Mouse (Mus musculus) limb, embryonic 11.5 days (tissue): ENCODE measurements around the gene Gm20696. TPM values are rescaled to one million over a fixed set of nuclear protein-coding genes. Genes with fewer than 3 reads are reported as not detected.

Source experiments
- ATAC-seq: fragments of 200-750 bp; cut with Nextera tagmentation; 2 replicates; pipeline ENCODE4 v1.8.0; 2017; ENCODE audit warnings: low read depth; ENCODE audit not compliant: insufficient number of reproducible peaks, low FRiP score, low TSS enrichment
- DNase-seq: peaks from one replicate; pipeline ENCODE4 v3.0.0-alpha.2; 2015; ENCODE audit warnings: low spot score
- H3K27ac ChIP-seq: fragments of 300-500 bp; sonication (generic); replicated peaks from 2 replicates; pipeline ENCODE4 v1.5.1; 2014; ENCODE audit warnings: low read depth, mild to moderate bottlenecking, low read length
- H3K27me3 ChIP-seq: fragments of 300-500 bp; sonication (generic); 2 replicates; pipeline ENCODE4 v1.6.1; 2014; ENCODE audit warnings: mild to moderate bottlenecking, low read length, mixed read lengths; ENCODE audit not compliant: control insufficient read depth, insufficient read depth
- H3K36me3 ChIP-seq: fragments of 300-500 bp; sonication (generic); 2 replicates; pipeline ENCODE4 v1.6.1; 2014; ENCODE audit warnings: mild to moderate bottlenecking, low read length, moderate library complexity, mixed read lengths; ENCODE audit not compliant: control insufficient read depth, insufficient read depth
- H3K4me1 ChIP-seq: fragments of 300-500 bp; sonication (generic); 2 replicates; pipeline ENCODE4 v1.6.1; 2014; ENCODE audit warnings: low read length, mixed read lengths; ENCODE audit not compliant: control insufficient read depth, insufficient read depth
- H3K4me2 ChIP-seq: fragments of 300-500 bp; sonication (generic); 2 replicates; pipeline ENCODE4 v1.6.1; 2014; ENCODE audit warnings: low read depth, mild to moderate bottlenecking, moderate library complexity; ENCODE audit not compliant: severe bottlenecking
- H3K4me3 ChIP-seq: fragments of 300-500 bp; sonication (generic); 2 replicates; pipeline ENCODE4 v1.5.1; 2014; ENCODE audit warnings: low read depth, low read length
- H3K9ac ChIP-seq: fragments of 300-500 bp; sonication (generic); 2 replicates; pipeline ENCODE4 v1.6.1; 2014; ENCODE audit warnings: mild to moderate bottlenecking, low read length
- H3K9me3 ChIP-seq: fragments of 300-500 bp; sonication (generic); 2 replicates; pipeline ENCODE4 v1.6.1; 2016; ENCODE audit warnings: low read length; ENCODE audit not compliant: control insufficient read depth
- WGBS: fragments of 180-500 bp; shearing (Covaris S2); extraction: QIAGEN DNeasy Blood & Tissue Kit; methylation state at CpG from one replicate; pipeline ENCODE4 v1.1.7; 2014; 5-methylcytosine and 5-hydroxymethylcytosine counted together
- polyA plus RNA-seq: library from polyadenylated mRNA; unstranded; fragments of >200 nt; fragmentation: Nextera tagmentation; extraction: Ambion mirVana; gene quantifications from 2 replicates; pipeline ENCODE4 v1.2.1, GENCODE M21; 2014

The Gm20696 gene
- polyA plus RNA-seq, 1 experiment from 2014 or later = 4.0 TPM

DNA sequence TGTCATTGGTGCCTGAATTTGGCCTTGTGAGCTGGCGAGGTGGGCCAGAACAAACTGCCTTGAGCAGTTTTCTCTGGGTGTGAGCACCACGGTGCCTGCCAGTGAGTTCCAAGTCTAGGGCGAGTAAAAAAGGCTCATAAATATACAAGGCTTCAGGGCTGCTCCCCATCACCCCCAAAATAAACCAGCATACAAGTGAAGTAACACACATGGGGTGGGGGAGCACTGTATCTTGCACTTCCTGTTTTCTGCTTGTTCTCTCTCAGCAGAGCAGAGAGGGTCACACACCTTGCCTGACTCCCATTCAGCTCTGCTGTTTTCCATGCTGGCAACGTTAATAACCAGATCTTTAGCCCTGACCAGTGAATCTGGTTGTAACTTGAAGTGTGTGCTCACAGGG is 29.1 kb downstream of the Gm20696 start:
- peaks cover 7% of the 10 kb centered on the region for H3K4me1 ChIP-seq
- H3K27ac ChIP-seq = no peak overlapping the region
- WGBS = 61% methylated on average over 4 of the region's 4 CpGs

DNA sequence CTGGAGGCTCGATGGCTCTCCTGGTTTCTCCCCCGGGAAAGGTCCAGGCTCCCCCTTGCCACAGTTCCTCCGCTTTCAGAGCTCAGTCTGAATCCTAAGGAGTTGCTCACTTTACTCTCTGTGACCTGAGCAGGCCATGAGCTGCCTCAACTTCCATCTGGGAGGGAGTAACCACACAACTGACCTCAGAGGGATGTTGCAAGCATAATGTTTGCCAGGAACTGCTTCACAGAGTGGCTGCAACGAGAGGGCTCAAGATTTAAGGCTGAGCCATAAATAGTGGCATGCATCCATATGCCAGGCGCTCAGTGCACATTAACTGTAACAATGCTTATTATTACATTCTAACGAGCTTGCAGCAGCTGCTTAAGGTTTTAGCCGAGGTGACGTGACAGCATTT is 29.8 kb downstream of the Gm20696 start:
- Histone ChIP-seq H3K27me3 (no peaks in the 10 kb centered on the region), H3K4me3 (no peak overlapping the region), H3K27ac (no peak overlapping the region), H3K9me3 (no peaks in the 10 kb centered on the region), H3K9ac (no peak overlapping the region), H3K4me1 (peaks cover 7% of the 10 kb centered on the region), H3K4me2 (no peak overlapping the region; the same call in 1 of the 2 replicates), H3K36me3 (no peaks in the 10 kb centered on the region)
- DNase-seq = no peak
- ATAC-seq = no peak
- 44% methylated on average over 8 of the region's 8 CpGs for WGBS

More for the DNA sequence above, 29.1 kb downstream of the Gm20696 start:
- Histone ChIP-seq H3K4me2 (no peak overlapping the region; the same call in 1 of the 2 replicates), H3K9me3 (no peaks in the 10 kb centered on the region), H3K36me3 (no peaks in the 10 kb centered on the region), H3K27me3 (no peaks in the 10 kb centered on the region), H3K4me3 (no peak overlapping the region), H3K9ac (no peak overlapping the region)
- no peak for DNase-seq
- no peak for ATAC-seq

DNA sequence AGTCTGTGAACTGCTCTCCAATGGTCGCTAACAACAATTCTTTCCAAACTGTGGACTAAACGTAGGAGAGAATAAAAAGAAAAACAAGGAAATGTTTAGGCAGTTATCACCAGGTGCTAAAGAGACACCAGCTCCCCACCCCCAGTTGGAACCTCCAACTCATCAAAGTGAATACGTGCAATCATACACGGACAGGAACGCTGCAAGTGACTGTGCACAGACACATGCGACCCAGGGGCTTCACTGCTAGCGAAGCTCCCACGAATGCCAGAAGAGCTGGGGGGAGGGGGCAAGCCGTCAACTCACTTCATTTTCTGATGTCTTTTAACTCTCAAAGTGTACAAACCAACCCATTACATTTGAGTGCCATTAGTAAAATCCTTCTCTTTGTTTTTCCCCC is 30.5 kb downstream of the Gm20696 start:
- Histone ChIP-seq H3K27me3 (no peaks in the 10 kb centered on the region), H3K9ac (no peak overlapping the region), H3K4me2 (no peak overlapping the region), H3K4me1 (peaks cover 7% of the 10 kb centered on the region), H3K27ac (no peak overlapping the region), H3K9me3 (no peaks in the 10 kb centered on the region), H3K4me3 (no peak overlapping the region), H3K36me3 (no peaks in the 10 kb centered on the region)
- 64% methylated on average over 9 of the region's 9 CpGs for WGBS
- ATAC-seq (no peak), DNase-seq (no peak)

DNA sequence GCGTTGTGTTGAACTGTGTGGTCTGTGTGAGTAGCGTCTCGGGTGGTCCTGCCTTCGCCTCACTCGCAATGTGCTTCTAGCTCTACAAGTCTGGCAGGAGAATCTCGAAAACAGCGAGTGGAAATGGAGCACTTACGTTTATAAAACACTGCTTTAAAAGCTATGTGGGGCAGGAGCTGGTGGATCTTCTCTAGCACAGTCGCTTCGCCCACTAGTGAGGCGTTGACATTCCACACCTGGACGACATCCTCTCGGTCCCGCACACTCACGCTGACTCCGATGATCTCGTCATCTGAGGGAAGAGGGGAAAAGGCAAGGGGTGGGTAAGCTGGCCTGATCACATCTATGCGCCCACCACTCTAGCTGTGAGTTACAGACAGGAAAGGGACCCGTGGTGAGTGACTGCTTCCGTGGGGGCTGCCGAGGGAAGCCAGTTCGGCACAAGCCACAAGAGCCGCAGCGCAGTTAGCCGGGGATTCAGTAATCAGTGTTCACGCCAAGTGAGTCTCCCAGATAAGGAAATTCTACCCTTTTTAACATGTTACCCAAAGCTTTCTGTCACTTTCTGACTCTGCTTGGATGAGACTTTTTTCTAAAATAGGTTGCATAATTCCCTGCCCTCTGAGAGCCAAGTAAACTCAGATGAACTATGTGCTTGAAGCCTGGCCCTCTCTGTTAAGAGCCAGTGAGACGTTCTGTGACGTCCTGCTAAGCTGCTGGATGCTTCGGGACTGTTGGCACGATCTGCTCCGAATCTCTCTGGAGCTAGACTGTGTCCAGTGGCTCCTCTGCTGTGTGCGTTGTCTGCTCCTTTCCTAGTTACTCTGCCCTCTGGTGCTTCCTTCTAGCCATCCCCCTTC is 34.2 kb downstream of the Gm20696 start:
- WGBS = 92% methylated on average over 32 of the region's 32 CpGs
- ATAC-seq = no peak

DNA sequence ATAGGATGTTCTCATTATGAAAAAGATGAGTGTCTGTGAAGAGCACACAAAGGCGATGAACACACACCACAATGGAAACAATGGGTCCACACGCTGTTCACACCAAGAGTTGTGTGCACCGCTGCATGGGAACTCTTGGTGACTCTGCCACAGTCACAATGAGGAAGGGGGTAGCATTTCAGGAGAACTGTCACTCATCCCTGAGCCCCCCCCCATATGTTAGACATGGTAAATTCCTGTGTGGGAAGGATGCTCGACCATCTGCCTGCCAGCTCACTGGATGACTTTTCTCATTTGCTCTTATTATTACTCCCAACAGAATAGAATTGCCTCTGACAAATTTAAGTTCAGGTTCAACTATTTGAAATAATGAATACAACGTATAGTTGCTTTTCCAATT is 35.0 kb downstream of the Gm20696 start:
- H3K27me3 ChIP-seq = no peaks in the 10 kb centered on the region
- no peak overlapping the region for H3K4me2 ChIP-seq
- no peak overlapping the region for H3K4me3 ChIP-seq
- no peak for DNase-seq
- no peak overlapping the region for H3K27ac ChIP-seq
- H3K4me1 ChIP-seq = no peaks in the 10 kb centered on the region; the same call in 1 of the 2 replicates
- no peaks in the 10 kb centered on the region for H3K36me3 ChIP-seq
- no peak overlapping the region for H3K9ac ChIP-seq
- ATAC-seq = no peak
- WGBS = 92% methylated on average over 5 of the region's 5 CpGs
- H3K9me3 ChIP-seq = no peaks in the 10 kb centered on the region

More for the DNA sequence above, 34.2 kb downstream of the Gm20696 start:
- Histone ChIP-seq H3K27ac (no peak overlapping the region), H3K9ac (no peak overlapping the region), H3K4me1 (peaks cover 7% of the 10 kb centered on the region), H3K27me3 (no peaks in the 10 kb centered on the region), H3K4me3 (no peak overlapping the region), H3K36me3 (no peaks in the 10 kb centered on the region), H3K9me3 (no peaks in the 10 kb centered on the region), H3K4me2 (no peak overlapping the region)
- no peak for DNase-seq

DNA sequence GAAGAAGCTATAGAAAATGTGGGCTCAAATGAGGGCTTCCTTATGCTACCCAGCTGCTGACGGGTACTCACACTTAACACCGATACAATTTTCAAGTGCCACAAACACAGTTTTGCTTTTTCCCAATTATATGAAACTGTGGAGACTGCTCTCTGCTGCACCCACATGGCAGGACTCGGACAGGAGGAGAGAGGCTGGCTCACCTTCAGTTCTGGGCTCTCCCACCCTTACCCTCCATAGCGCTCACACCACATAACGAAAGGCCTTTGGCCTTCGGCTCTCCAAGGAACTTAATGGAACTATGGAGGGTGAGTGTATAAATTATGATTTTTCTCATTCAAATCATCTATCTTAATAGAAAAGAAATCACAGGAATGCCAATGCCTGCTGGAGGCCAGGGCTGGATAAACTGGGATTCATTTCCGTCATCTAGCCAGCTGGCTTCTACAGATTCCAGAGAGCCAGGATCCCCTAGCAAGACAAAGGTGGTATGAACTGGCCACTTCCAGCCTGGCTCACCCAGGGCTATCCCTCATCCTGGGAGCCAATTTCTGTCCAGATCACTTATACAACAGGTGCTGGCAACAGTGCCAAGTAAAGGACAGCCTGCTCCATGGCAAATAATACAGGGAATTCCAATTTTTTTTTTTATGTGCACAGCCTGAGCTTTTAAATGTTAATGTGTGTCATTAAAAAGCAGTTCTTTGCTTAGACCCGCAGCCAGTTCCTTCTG is 36.7 kb downstream of the Gm20696 start:
- H3K27ac ChIP-seq = no peak overlapping the region

DNA sequence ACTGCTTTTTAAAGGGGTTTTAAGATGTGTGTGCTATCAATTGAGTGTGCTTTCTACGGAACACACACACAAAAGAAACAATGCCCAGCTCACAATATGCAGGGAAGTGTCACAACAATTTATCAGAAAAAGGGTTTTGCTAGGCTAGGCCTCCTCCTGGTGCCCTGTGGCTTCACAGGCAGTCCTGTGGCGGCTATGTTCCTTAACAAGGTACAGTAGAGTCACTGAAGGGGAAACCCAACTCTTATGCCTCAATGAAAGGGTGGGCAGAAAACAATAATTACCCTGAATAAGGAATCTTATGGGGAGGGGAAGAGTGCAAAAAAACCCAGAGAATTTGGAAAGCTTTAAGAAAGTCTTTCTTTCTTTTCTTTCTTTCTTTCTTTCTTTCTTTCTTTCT is 40.2 kb downstream of the Gm20696 start:
- no peak for ATAC-seq
- DNase-seq = no peak
- H3K4me2 ChIP-seq = no peak overlapping the region
- no peaks in the 10 kb centered on the region for H3K9me3 ChIP-seq
- peaks cover 3% of the 10 kb centered on the region; the same call in 1 of the 2 replicates for H3K4me1 ChIP-seq
- WGBS = 76% methylated on average over 2 of the region's 2 CpGs
- H3K27me3 ChIP-seq = no peaks in the 10 kb centered on the region
- H3K36me3 ChIP-seq = no peaks in the 10 kb centered on the region
- no peak overlapping the region for H3K27ac ChIP-seq
- H3K4me3 ChIP-seq = no peak overlapping the region
- no peak overlapping the region for H3K9ac ChIP-seq

More for the DNA sequence above, 36.7 kb downstream of the Gm20696 start:
- Histone ChIP-seq H3K9me3 (no peaks in the 10 kb centered on the region), H3K36me3 (no peaks in the 10 kb centered on the region), H3K27me3 (no peaks in the 10 kb centered on the region), H3K4me3 (no peak overlapping the region), H3K4me2 (no peak overlapping the region), H3K4me1 (peaks cover 3% of the 10 kb centered on the region; the same call in 1 of the 2 replicates), H3K9ac (no peak overlapping the region)
- DNase-seq (no peak), ATAC-seq (no peak)
- WGBS = 76% methylated on average over 8 of the region's 8 CpGs

DNA sequence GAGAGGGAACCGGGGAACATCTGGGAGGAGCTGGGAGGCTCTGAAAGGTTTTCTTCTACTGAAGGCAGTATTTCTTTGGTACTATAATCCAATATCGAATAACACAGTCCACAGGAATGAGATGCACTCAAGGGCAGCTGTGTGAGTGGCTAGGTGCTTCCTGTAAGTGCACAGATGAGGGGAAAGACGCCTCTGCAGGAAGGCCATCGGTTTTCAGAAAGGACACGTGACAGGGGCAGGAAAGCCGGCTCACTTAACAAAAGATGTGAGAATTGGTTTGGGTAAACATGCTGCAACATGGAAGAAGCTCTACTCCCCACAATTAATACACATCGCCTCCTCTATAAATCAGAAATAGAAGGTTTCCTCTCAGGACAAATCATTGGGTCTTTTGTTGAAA is 40.8 kb downstream of the Gm20696 start:
- no peaks in the 10 kb centered on the region for H3K9me3 ChIP-seq
- H3K27ac ChIP-seq = no peak overlapping the region
- 47% methylated on average over 7 of the region's 7 CpGs for WGBS
- H3K4me2 ChIP-seq = no peak overlapping the region; the same call in 1 of the 2 replicates
- DNase-seq (no peak), ATAC-seq (no peak)
- no peak overlapping the region for H3K9ac ChIP-seq
- H3K36me3 ChIP-seq = no peaks in the 10 kb centered on the region
- peaks cover 3% of the 10 kb centered on the region; the same call in 1 of the 2 replicates for H3K4me1 ChIP-seq
- no peak overlapping the region for H3K4me3 ChIP-seq
- no peaks in the 10 kb centered on the region for H3K27me3 ChIP-seq
